Mouse (Mus musculus): ENCODE data around the gene Slc22a5. TPM values are rescaled to one million over a fixed set of nuclear protein-coding genes. Genes with fewer than 3 reads are reported as not detected.

Gene Slc22a5
- polyA plus RNA-seq, 1 experiment from 2014 or later: 32.0 TPM

DNA sequence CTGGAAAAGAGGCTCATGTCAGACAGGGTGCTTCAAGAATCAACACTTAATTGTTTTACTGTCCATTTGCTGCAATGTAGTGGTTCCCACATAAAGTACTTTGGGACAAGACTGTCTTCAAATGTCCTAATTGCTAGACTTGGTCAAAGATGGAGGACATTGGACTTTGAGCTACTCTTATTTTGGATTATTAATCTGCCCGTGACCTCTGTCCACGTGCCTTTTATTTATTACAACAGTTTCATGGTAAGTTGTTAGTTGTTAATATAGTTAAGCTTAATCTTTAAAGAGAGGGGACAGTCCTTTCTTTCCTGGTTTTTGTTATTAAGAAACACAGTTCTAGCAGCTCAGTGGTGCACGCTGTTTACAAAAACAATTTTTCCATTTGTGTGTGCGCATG lies 27.4 kb upstream of the Slc22a5 start:
- DNase-seq (ENCODE audit: low spot score) (no peak), ATAC-seq (replicated peaks; ENCODE audit: low FRiP score, low read depth) (no peak)
- TF ChIP-seq CTCF (IDR thresholded peaks at IDR 0.05; ENCODE audit: low read depth): no peak
- Histone ChIP-seq H3K9me3 (replicated peaks; ENCODE audit: low read length) (no peaks in the 10 kb centered on the region), H3K36me3 (ENCODE audit: insufficient read depth, low read length) (no peaks in the 10 kb centered on the region), H3K4me1 (replicated peaks; ENCODE audit: insufficient read depth, low read length) (no peaks in the 10 kb centered on the region), H3K9ac (ENCODE audit: low read depth, low read length) (no peak overlapping the region), H3K27me3 (ENCODE audit: insufficient read depth, low read length) (no peaks in the 10 kb centered on the region), H3K27ac (no peak overlapping the region), H3K4me3 (replicated peaks; ENCODE audit: low read depth, low read length) (no peak overlapping the region), H3K4me2 (ENCODE audit: low read length) (no peak overlapping the region)
- WGBS: 95% methylated on average over 4 of the region's 4 CpGs

DNA sequence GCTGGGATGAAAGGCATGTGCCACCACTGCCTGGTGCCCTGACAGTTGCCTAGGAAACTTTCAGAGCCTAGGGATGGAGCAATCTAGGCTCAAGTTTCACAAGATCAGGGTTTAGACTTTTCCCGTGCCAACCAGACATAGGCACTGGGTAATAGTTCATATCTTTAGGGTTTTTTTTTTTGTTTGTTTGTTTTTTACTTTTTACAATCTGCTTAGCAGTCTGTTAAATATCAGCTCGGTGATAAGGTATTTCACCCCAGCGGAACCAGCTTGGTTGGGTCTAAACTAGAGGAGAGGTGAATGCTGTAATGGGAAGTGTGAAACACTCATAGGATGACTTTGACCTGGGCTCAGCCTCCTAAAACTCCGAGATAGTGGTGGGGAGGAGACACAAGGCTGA lies 19.6 kb upstream of the Slc22a5 start:
- no peaks in the 10 kb centered on the region for H3K4me1 ChIP-seq (replicated peaks; ENCODE audit: insufficient read depth, low read length)
- H3K9ac ChIP-seq (ENCODE audit: low read depth, low read length): no peak overlapping the region
- H3K4me3 ChIP-seq (replicated peaks; ENCODE audit: low read depth, low read length): no peak overlapping the region
- H3K36me3 ChIP-seq (ENCODE audit: insufficient read depth, low read length): no peaks in the 10 kb centered on the region
- 62% methylated on average over 4 of the region's 4 CpGs for WGBS
- no peak overlapping the region for H3K27ac ChIP-seq
- no peaks in the 10 kb centered on the region for H3K27me3 ChIP-seq (ENCODE audit: insufficient read depth, low read length)
- no peak for DNase-seq (ENCODE audit: low spot score)
- no peak for TF ChIP-seq CTCF (IDR thresholded peaks at IDR 0.05; ENCODE audit: low read depth)
- no peak for ATAC-seq (replicated peaks; ENCODE audit: low FRiP score, low read depth)
- no peak overlapping the region for H3K4me2 ChIP-seq (ENCODE audit: low read length)
- no peaks in the 10 kb centered on the region for H3K9me3 ChIP-seq (replicated peaks; ENCODE audit: low read length)

- Histone ChIP-seq H3K36me3 (ENCODE audit: insufficient read depth, low read length) (no peaks in the 10 kb centered on the region), H3K9ac (ENCODE audit: low read depth, low read length) (no peak overlapping the region), H3K9me3 (replicated peaks; ENCODE audit: low read length) (no peaks in the 10 kb centered on the region), H3K4me3 (replicated peaks; ENCODE audit: low read depth, low read length) (no peak overlapping the region), H3K4me1 (replicated peaks; ENCODE audit: insufficient read depth, low read length) (peaks cover 6% of the 10 kb centered on the region; the same call in 1 of the 2 replicates), H3K27ac (no peak overlapping the region), H3K27me3 (ENCODE audit: insufficient read depth, low read length) (no peaks in the 10 kb centered on the region), H3K4me2 (ENCODE audit: low read length) (no peak overlapping the region)
- ATAC-seq (replicated peaks; ENCODE audit: low FRiP score, low read depth): no peak
- 76% methylated on average over 8 of the region's 8 CpGs for WGBS
- no peak for DNase-seq (ENCODE audit: low spot score)
- no peak for TF ChIP-seq CTCF (IDR thresholded peaks at IDR 0.05; ENCODE audit: low read depth)
Observed at GRCm38 (mm10) chr11:53908686-53909085, 17.2 kb upstream of the Slc22a5 start.

GRCm38 (mm10) chr11:53904534-53904925 lies 13.1 kb upstream of the Slc22a5 start:
- Histone ChIP-seq H3K4me3 (replicated peaks; ENCODE audit: low read depth, low read length) (no peak overlapping the region), H3K4me2 (ENCODE audit: low read length) (0 out of 2 replicates have a peak overlapping the region, but pooled peaks have one; percentile 10), H3K4me1 (replicated peaks; ENCODE audit: insufficient read depth, low read length) (peaks cover 10% of the 10 kb centered on the region; the same call in 1 of the 2 replicates), H3K36me3 (ENCODE audit: insufficient read depth, low read length) (no peaks in the 10 kb centered on the region), H3K9ac (ENCODE audit: low read depth, low read length) (no peak overlapping the region), H3K27me3 (ENCODE audit: insufficient read depth, low read length) (no peaks in the 10 kb centered on the region), H3K9me3 (replicated peaks; ENCODE audit: low read length) (no peaks in the 10 kb centered on the region), H3K27ac (peak overlapping the region; percentile 77)
- WGBS: 47% methylated on average over 9 of the region's 9 CpGs
- no peak for TF ChIP-seq CTCF (IDR thresholded peaks at IDR 0.05; ENCODE audit: low read depth)
- ATAC-seq (replicated peaks; ENCODE audit: low FRiP score, low read depth) (peak; percentile 18; the same call in 1 of the 2 replicates), DNase-seq (ENCODE audit: low spot score) (no peak)

GRCm38 (mm10) chr11:53903781-53904533 lies 12.5 kb upstream of the Slc22a5 start:
- Histone ChIP-seq H3K9ac (ENCODE audit: low read depth, low read length) (no peak overlapping the region), H3K4me2 (ENCODE audit: low read length) (0 out of 2 replicates have a peak overlapping the region, but pooled peaks have one; percentile 10), H3K9me3 (replicated peaks; ENCODE audit: low read length) (no peaks in the 10 kb centered on the region), H3K4me3 (replicated peaks; ENCODE audit: low read depth, low read length) (no peak overlapping the region), H3K4me1 (replicated peaks; ENCODE audit: insufficient read depth, low read length) (peaks cover 10% of the 10 kb centered on the region; the same call in 1 of the 2 replicates), H3K27ac (peak overlapping the region; percentile 77), H3K27me3 (ENCODE audit: insufficient read depth, low read length) (no peaks in the 10 kb centered on the region), H3K36me3 (ENCODE audit: insufficient read depth, low read length) (no peaks in the 10 kb centered on the region)
- DNase-seq (ENCODE audit: low spot score) (peak; percentile 94), ATAC-seq (replicated peaks; ENCODE audit: low FRiP score, low read depth) (peak; percentile 92)
- no peak for TF ChIP-seq CTCF (IDR thresholded peaks at IDR 0.05; ENCODE audit: low read depth)
- 15% methylated on average over 16 of the region's 16 CpGs for WGBS

GRCm38 (mm10) chr11:53902741-53903140 lies 11.3 kb upstream of the Slc22a5 start:
- no peak for TF ChIP-seq CTCF (IDR thresholded peaks at IDR 0.05; ENCODE audit: low read depth)
- Histone ChIP-seq H3K36me3 (ENCODE audit: insufficient read depth, low read length) (no peaks in the 10 kb centered on the region), H3K9me3 (replicated peaks; ENCODE audit: low read length) (no peaks in the 10 kb centered on the region), H3K4me1 (replicated peaks; ENCODE audit: insufficient read depth, low read length) (peaks cover 10% of the 10 kb centered on the region; the same call in 1 of the 2 replicates), H3K9ac (ENCODE audit: low read depth, low read length) (no peak overlapping the region), H3K4me2 (ENCODE audit: low read length) (no peak overlapping the region), H3K27ac (no peak overlapping the region), H3K4me3 (replicated peaks; ENCODE audit: low read depth, low read length) (no peak overlapping the region), H3K27me3 (ENCODE audit: insufficient read depth, low read length) (no peaks in the 10 kb centered on the region)
- whole genome bisulfite sequencing: 74% methylated on average over 14 of the region's 14 CpGs
- DNase-seq (ENCODE audit: low spot score) (no peak), ATAC-seq (replicated peaks; ENCODE audit: low FRiP score, low read depth) (no peak)
